Mouse (Mus musculus) mouse embryonic stem cell (cell line): Measurements from ENCODE around the gene Atp6v0d1.
"Not testable (repeated sequence)": the region's sequence is repeated elsewhere in the genome, so short reads cannot be mapped to it uniquely, and the experiment has no call there.

Source experiments
- in situ Hi-C, 2 experiments: fragments of 300-500 bp; cut with MboI; formaldehyde crosslinking; loops; 1 replicate in 1 of 2; 3 replicates in 1 of 2; pipeline ENCODE4 v1.14.3; 2019 to 2020; ENCODE audit warnings: low sequenced_read_pairs in 2 of 2, low pct_unique_long_range_greater_than_20kb in 1 of 2, mixed read lengths in 1 of 2; ENCODE audit not compliant: unreplicated experiment in 1 of 2

Gene Atp6v0d1

DNA sequence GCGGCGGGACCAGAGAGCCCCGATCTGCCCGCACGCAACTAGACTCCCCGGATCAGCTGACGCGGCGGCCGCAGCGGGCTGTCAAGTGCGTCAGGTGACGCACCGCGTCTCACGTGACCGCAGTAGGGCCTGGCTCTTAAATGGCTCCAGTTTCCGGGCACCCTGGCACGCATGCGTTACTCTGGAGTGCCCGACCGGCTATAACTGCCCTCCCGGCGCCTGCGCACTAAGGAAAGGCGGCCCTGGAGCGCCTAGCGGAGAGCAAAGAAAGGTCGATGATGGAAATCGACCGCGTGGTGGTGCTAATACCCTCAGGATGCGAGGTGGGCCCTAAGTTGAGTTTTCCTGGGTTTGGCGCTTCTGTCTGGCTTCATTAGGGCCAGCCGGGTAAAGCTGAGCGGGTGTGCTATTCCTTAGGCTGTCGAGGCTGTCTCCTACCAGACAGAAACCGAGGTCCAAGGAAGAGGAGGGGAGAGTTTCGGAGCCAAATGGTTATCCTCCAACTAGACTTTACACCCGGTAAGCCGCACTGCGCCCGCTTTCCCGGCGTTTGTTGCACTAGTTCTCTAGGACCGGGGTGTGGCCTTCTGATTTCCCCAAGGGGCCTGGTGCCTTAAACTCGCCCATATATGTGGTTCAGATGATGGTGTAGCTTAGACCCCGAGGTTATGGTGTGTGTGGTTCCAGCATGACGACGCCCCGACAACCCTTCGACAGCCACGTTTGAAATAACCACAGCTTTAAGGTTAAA lies at the start of gene Atp6v0d1:
TSS of gene Atp6v0d1 (minus strand) at position 96 of the 751 bp plus-strand sequence.
- in situ Hi-C loops: no loop called here

DNA sequence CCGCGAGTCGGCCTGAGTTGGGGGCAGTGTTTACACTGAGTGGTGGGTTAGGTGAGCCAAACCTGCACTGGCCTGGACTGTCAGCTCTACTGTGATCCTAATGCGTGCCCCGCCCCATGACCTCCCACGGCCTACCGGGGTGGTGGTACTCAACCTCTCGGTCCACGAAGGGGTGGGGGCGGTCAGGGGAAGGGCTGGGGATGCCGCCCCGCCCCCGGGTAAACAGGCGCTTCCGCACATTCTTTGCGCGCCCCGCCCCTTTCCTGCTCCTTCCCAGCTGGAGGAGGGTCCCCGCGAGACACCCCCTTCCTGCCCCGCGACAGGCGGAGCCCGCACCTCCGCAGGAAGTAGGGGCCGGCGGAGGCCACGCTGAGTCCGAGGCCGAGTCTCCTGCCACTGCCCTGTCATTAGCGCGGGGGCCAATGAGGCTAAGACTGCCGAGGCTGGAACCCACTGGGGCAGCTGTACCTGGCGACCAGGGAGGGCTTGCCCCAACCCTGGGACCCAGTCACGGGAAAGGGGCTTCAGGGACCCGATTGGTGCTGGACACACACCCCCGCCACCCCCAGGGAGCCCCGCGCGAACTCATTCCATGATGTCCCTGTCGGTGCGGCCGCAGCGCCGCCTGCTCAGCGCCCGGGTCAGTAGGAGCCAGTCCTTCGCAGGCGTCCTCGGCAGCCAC lies 48.1 kb upstream of the Atp6v0d1 start:
- in situ Hi-C loops: no loop called here

DNA sequence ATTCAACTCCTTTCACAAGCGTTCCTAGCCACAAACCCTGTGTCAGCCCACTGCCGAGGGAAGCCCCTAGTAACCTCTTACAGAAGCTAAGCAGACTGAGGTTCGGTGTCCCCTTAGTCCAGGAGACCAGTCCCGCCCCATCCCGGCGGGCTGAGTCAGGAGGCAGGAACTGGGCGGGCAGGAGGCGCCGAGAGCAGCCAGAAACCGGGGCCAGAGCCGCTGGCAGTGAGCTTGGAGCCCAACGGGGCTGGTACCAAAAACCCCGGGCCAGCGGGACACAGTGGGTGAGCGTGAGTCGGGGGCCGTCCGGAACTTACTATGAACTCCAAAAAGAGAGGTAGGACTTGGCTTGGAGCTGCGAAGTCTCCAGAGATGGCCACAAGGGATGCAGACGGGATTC lies 47.2 kb upstream of the Atp6v0d1 start:
- in situ Hi-C loops: no loop called here

DNA sequence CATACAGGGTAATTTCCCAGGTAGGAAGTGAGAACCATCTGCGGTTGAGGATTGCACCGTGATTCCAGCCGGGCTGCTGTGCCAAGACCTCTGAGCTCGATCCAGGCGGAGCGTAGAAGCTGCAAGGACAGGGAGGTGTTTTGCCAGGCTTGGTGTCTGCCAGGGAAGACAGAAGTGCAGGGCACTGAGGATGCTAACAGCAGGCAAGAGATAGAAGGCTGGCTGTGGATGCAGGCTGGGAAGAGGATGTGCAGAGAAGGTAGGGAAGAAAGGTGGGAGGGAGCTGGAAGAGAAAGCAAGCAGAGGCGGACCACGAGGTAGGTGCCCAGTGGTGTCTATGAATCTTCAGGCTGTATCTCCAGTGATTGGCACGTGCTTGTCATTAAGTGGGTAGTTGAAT lies 46.0 kb upstream of the Atp6v0d1 start:
- in situ Hi-C loops: no loop called here

DNA sequence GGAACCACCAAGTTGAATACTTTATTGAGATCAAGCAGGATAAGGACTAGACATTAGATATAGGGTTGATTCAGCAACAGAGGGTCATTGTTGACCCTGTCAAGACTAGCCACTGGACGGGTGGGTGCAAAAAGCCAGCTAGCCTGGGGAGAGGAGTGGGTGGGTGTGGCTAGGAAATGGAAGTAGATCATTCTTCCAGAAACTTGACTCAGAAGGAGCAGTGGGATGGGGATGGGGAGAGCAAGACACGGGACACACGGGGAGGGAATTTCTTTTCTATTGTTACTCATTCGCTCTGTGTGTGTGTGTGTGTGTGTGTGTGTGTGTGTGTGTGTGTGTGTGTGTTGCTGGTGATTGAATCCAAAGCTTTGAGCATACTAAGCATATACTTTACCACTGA lies 43.9 kb upstream of the Atp6v0d1 start:
- in situ Hi-C loops: no loop called here

DNA sequence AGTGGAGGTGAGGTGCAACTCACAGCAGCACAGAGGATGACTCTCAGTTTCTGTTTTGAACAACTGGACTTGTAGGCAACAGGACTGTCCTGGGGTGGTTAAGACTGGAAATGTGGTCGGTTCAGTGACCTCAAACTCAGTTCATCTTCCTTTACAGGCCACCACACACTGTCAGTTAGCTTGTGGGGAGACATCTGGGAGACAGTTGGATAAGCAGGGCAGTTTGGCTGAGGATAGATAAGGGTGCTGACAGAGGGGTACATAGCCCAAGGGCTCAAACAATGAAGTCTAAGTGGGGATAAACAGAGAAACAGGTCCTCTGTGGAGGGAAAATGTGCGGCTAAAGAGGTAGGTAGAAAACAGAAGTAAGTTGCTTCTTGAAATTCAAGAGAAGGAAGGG lies 43.5 kb upstream of the Atp6v0d1 start:
- in situ Hi-C loops: no loop called here

DNA sequence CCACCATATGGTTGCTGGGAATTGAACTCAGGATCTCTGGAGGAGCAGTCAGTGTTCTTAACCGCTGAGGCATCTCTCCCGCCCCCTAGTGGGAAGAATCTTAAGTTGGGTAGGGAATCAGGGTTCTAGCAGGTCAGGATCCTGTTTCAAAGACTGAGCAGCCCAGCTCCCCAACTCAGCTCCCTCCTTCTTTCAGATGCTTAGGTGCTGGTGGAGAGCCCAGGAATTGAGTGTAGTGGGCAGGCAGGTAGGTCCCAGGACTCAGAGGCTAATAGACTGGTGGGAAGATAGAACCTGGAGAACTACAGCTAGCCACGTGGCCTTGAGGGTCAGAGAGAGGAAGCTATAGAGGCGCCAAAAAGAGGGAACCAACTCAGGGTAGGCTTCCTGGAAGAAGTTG lies 41.8 kb upstream of the Atp6v0d1 start:
- in situ Hi-C loops: no loop called here

DNA sequence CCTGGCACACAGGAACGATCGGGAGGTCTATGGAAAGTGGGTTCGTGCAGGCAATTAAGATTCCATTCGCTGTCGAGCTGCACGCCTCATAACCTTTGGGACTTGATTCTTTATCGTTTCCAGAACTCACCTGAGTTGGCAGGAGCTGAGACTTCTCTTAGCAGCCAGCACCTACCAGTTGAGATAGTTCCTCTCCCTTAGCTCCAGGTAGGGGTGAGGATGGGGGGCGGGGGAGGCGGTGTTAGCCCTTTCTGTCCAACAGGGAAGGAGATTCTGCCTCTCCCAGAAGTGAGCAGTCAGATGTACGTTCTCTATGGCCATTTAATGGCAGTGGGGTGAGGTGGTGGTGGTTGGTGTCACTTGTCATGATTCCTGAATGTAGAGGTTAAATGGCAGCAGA lies 41.2 kb upstream of the Atp6v0d1 start:
- in situ Hi-C loops: no loop called here

DNA sequence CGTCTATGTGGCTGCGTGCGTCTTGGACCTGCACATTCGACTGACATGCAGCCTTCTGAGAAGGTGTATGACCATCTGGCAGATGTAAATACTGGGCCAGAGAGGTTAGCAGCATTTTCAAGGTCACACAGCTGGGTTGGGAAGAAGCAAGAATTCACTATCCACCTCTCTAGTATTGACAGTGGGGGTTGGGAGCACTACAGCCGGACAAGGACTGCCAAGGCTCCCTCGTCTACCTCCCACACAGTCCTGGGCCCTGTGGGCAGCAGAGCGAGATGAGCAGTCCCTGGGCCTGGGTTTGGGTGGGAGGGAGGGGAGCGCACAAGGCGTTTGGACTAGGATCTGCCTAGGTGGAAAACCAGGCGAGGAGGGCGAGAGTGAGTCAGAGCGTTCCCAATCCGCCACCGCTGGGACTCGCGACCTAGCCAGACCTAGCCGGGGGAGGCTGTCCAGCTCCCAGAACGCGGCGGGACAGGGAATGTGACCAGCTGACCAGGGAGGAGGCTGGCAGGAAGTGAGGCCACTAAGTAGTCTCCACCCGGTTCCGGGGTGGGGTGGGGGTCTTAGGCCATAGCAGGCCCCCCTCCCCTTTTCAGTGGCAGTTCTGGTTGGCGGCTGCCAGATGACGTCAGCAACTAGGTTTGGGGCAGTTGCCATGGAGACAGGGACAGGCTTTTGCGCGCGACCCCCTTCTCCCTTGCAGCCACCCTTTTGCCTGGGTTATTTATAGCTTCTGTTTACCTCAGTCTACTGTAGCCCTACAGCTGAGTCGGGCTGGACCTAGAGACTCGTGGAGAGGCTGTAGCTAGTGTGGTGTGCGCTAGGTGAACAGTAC lies 40.6 kb upstream of the Atp6v0d1 start:
- in situ Hi-C loops: no loop called here

DNA sequence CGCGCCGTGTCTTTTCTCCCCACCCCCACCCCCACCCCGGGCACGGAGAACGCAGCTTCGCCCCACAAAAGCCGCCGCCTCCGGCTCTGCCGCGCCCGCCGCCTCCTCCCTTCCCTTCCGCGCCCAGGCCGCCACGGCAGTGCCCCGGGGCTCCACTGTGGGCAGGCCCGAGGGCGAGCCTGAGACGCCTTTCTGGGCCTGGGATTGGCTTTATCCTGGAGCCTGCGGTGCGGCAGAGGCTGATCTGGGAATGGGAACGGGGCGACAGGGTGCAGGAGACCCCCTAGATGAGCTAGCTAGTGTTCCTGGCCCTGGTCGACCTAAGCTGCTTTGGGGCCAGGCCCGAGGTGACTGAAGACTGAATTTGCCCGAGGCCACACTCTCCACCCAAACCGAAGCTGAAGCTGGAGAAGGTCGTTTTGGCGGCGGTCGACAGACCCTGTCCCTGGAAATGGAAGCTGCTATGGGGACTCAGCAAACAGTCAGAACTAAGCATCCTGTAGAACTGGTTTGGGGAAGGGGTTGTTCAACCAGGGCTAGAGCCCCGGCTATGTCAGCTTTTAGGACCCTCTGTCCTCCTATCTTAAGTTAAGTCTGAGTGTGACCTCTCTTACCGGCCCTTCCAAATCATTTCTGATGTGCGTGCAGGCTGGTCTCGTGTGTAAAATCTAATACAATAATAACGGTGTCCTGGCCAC lies 39.8 kb upstream of the Atp6v0d1 start:
- in situ Hi-C loops: no loop called here

DNA sequence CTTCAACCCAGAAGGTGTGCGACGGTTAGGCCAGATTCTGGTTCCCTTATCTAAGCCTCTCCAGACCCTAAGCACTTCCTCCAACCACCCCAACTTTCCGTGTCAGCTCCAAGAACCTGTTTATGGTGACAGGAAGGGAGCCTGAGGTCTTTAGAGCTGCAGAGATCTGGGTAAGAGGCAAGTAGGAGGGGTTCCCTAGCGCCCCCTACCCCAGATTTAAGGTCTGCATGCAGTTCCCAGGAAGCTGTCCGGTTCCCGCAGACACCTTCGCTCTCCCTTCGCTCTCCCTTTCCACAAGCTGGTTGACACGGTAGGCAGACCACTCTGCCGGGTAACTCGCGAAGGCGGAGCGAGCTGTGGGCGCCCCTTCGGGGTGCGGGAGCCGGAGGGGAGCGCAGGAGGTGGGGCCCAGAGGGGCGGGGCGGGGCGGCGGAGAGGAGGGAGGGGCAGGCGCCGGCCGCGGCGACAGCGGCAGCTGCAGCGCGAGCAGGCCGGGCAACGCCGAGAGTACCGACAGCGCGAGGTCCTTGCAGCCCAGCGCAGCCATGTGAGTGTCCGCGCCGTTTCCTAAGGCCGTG lies 39.0 kb upstream of the Atp6v0d1 start, which contains the start of gene Ripor1:
TSS of gene Ripor1 (plus strand) at position 452 of the 578 bp plus-strand sequence.
- in situ Hi-C loops: no loop called here

DNA sequence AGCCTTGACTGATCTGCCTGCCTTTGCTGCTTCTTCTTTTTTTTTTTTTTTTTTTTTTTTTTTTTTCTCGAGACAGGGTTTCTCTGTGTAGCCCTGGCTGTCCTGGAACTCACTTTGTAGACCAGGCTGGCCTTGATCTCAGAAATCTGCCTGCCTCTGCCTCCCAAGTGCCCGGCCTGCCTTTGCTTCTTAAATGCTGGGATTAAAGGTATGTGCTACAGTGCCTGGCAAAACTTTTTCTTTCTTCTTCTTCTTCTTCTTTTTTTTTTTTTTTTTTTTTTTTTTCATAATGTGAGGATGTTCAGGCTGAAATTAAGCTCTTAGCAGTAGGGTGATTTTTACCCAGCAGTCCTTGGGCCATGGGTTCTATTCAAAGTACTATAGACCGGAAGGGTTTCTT lies 36.7 kb upstream of the Atp6v0d1 start:
- in situ Hi-C loops: not testable (repeated sequence)

DNA sequence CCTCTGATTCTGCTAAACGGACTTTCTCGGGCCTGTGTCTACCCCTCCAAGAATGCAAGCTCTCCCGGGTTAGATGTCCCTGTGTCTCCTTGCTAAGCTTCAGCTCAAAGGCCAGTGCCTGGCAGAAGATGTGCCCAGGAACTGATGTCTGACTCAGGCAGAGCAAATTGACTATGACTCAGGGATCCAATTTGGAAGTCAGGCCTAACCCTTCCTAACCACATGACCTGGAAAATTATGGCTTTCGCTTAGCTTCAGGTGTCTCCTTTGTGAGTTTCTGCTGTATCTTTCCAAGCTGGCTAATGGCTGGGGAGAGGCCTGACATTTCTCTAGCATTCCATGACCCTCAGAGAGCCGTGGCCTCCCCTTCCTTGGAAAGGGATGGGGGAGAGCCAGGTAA lies 35.5 kb upstream of the Atp6v0d1 start:
- in situ Hi-C loops: no loop called here

DNA sequence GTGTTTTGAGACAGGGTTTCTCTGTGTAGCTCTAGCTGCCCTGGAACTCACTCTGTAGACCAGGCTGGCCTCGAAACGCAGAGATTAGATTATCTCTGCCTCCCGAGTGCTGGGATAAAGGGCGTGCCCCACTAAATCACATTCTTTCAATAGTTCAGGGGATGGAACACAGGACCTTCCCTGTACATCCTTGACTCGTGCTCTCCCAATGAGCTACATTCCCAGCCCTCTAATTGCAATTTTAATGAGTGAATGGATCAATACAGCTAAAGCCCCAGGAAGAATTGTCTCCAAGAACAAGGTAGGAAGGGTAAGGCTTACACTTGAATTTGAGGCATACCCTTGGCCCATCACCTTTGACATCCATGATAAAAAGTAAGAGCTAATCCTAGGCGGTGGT lies 32.9 kb upstream of the Atp6v0d1 start:
- in situ Hi-C loops: no loop called here

DNA sequence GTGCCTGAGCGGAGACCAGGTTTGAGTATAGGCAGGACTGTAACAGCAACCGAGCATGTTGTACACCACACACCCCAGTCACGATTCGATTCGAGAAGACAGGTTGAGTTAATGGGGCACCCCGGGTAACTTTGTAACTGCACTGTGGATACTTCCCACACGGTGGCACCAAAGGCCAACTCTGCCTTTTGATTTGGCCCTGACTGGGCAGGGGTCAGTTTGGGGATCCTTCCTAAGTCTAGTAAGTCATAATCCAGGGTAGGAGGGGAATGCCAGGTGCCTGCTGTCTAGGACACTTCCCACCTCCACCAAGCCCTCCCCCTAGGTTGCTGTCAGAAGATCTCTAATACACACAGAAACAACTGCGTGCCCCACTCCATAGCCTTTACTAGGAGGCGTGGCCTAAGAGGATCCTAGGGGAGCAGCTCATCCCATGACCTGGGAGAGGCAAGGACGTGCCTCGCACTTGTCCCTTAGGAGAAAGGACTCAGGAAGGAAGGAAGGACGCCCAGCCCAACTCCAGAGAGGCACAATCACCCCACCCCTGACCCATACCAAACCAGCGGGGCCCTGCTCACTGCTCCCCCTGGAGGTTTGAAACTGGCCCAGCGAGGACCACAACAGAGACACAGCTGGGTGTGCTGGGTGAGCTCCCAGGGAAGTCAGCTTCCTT lies 30.7 kb upstream of the Atp6v0d1 start:
- in situ Hi-C loops: no loop called here

DNA sequence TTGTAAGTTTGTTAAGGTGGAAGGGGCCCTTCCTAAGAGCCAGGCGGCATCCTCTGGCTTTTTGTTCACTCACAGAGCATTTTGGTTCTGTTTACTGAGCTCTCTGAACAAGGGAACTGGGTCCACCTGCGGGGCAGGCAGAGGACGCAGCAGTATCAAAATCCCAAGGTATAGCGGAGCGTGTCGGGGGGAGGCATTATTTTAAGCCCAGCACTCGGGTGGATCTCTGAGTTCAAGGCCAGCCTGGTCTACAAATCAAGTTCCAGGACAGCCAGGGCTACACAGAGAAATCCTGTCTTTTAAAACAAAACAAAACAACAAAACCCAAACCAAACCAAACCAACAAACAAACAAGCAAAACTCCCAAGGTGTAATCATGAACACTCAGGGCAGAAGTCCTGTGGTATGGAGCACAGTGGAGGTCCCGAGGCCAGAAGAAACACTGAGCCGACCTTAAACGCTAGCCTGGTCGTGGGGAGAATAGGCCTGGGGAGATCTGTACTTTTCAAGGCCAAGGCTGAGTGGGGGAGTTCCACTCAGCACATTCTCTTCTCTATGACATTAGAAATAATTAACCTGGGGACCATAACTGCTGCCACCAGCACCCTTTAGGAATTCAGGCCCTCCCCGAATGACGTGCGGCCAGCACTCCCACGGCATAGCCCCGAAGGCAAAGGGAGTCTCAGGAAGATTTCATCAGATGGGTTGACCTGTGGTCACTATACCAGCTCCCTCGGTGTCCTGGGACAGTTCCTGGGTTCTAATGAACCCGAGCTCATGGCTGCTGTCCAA lies 28.8 kb upstream of the Atp6v0d1 start:
- in situ Hi-C loops: no loop called here

DNA sequence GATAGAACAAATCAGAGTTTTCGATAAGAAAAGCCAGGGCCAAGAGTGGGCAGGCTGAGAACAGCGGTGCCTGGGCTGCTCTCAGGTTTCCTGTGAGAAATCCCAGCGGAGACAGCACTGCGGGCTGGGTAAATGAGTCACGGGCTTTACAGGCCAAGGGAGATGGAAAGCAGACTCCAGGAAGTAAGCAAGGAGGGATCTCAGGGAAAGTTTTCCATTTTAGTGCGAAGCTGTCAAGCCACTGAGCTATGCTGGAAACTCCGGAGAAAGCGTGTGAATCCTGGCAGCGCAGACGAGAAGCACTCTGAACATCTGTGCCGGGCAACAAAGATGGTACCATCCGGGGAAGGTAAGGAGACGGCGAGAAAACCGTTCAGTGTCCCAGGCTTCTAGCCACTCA lies 28.0 kb upstream of the Atp6v0d1 start:
- in situ Hi-C loops: no loop called here
